Mouse (Mus musculus) neural tube, embryonic 12.5 days (tissue): ENCODE data around the gene Il1rl2. TPM values are rescaled to one million over a fixed set of nuclear protein-coding genes. Genes with fewer than 3 reads are reported as not detected.

Experiments used
- ATAC-seq: fragments of 200-750 bp; cut with Nextera tagmentation; 2 replicates; pipeline ENCODE4 v1.8.0; 2017; ENCODE audit warnings: low read depth, mild to moderate bottlenecking, moderate TSS enrichment, moderate library complexity; ENCODE audit not compliant: low FRiP score
- H3K27ac ChIP-seq: fragments of 300-500 bp; sonication (generic); 2 replicates; pipeline ENCODE4 v1.5.1; 2016
- H3K27me3 ChIP-seq: fragments of 300-500 bp; sonication (generic); replicated peaks from 2 replicates; pipeline ENCODE4 v1.6.1; 2016; ENCODE audit warnings: mild to moderate bottlenecking
- H3K36me3 ChIP-seq: fragments of 300-500 bp; sonication (generic); 2 replicates; pipeline ENCODE4 v1.6.1; 2016; ENCODE audit warnings: mild to moderate bottlenecking
- H3K4me1 ChIP-seq: fragments of 300-500 bp; sonication (generic); 2 replicates; pipeline ENCODE4 v1.6.1; 2016
- H3K4me2 ChIP-seq: fragments of 300-500 bp; sonication (generic); replicated peaks from 2 replicates; pipeline ENCODE4 v1.6.1; 2016; ENCODE audit warnings: mild to moderate bottlenecking
- H3K4me3 ChIP-seq: fragments of 300-500 bp; sonication (generic); 2 replicates; pipeline ENCODE4 v1.5.1; 2016
- H3K9ac ChIP-seq: fragments of 300-500 bp; sonication (generic); 2 replicates; pipeline ENCODE4 v1.6.1; 2016; ENCODE audit warnings: mild to moderate bottlenecking
- H3K9me3 ChIP-seq: fragments of 300-500 bp; sonication (generic); 2 replicates; pipeline ENCODE4 v1.6.1; 2016; ENCODE audit warnings: mild to moderate bottlenecking
- WGBS: fragments of 180-500 bp; shearing (Covaris S2); methylation state at CpG from one replicate; pipeline ENCODE4 v1.1.7; 2016; 5-methylcytosine and 5-hydroxymethylcytosine counted together
- polyA plus RNA-seq: library from polyadenylated mRNA; unstranded; fragments of >200 nt; fragmentation: Nextera tagmentation; extraction: Ambion mirVana; gene quantifications from 2 replicates; pipeline ENCODE4 v1.2.1, GENCODE M21; 2016

The Il1rl2 gene
- polyA plus RNA-seq, 1 experiment from 2014 or later, result 2.0 TPM

GRCm38 (mm10) chr1:40359731-40360130, 35.3 kb downstream of the Il1rl2 start:
- Histone ChIP-seq H3K4me1 (no peaks in the 10 kb centered on the region), H3K4me2 (no peak overlapping the region), H3K27ac (no peak overlapping the region), H3K36me3 (no peaks in the 10 kb centered on the region), H3K9ac (no peak overlapping the region), H3K9me3 (no peaks in the 10 kb centered on the region), H3K27me3 (no peaks in the 10 kb centered on the region), H3K4me3 (no peak overlapping the region)
- no peak for ATAC-seq
- WGBS, result 72% methylated on average over 2 of the region's 2 CpGs

DNA sequence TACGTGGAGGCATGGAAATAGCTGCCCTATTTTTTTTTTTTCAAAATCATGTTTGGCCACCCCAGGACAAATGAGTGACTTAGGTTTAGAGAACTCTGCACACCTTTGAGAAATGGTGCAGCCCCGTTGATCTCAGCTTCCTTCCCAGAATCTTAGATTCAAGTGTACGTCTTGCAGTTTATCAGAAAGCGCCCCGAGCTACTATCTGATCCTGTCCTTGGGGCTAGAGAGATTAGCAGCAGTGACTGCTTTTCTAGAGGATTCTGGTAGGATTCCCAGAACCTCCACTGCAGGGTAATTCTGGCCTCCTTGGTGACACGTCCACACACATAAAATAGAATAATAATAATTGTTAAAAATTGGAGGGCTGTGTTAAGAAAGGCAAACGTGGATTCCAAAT, 36.6 kb downstream of the Il1rl2 start:
- H3K9me3 ChIP-seq, result no peaks in the 10 kb centered on the region
- no peaks in the 10 kb centered on the region for H3K36me3 ChIP-seq
- ATAC-seq, result no peak
- 78% methylated on average over 7 of the region's 7 CpGs for WGBS
- no peak overlapping the region for H3K4me2 ChIP-seq
- H3K4me1 ChIP-seq, result no peaks in the 10 kb centered on the region
- no peak overlapping the region for H3K27ac ChIP-seq
- no peak overlapping the region for H3K9ac ChIP-seq
- no peak overlapping the region for H3K4me3 ChIP-seq
- no peaks in the 10 kb centered on the region for H3K27me3 ChIP-seq

DNA sequence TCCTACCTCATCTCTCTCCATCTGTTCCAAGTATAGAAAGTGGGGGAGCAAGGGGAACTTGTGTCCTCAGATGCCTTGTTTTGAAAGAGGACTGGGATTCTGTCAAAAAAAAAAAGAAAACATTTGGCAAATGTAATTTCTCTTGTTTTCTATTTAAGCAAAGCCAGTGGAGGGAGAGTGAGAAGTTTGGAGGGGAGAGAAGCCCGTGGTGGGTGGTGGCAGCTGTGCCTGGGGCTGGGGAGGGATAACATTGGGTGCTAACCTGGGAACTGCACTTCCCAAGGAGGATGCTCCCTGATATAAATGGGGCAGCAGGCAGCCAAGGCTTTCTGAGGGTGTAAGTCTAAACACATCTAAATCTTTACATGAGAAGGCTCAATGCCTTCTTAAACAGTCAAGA, 37.2 kb downstream of the Il1rl2 start:
- no peak overlapping the region for H3K27ac ChIP-seq
- H3K9ac ChIP-seq, result no peak overlapping the region
- WGBS, result 66% methylated on average over 1 of the region's 1 CpGs
- no peaks in the 10 kb centered on the region for H3K36me3 ChIP-seq
- H3K9me3 ChIP-seq, result no peaks in the 10 kb centered on the region
- no peaks in the 10 kb centered on the region for H3K4me1 ChIP-seq
- no peak overlapping the region for H3K4me3 ChIP-seq
- no peaks in the 10 kb centered on the region for H3K27me3 ChIP-seq
- no peak overlapping the region for H3K4me2 ChIP-seq
- ATAC-seq, result no peak

- 77% methylated on average over 11 of the region's 11 CpGs for WGBS
- ATAC-seq, result no peak
- no peaks in the 10 kb centered on the region for H3K9me3 ChIP-seq
These were observed 38.4 kb downstream of the Il1rl2 start for GRCm38 (mm10) chr1:40362784-40363183.

DNA sequence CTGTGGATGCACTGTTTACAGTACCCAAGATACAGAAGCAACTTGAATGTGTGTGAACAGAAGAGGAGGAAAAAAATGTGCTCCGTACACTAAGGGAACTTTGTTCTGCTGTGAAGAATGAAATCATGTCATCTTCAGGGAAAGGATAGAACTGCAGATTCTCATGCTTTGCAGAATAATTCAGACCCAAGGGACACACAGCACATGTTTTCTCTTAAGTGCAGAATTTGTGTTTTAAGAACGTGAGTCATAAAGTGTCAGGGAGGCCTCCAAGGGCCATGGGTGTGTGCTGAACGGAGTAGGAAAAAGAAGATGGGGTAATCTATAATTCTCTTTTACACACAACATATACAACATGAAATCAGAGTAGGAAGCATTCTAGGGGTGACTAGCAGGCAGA, 48.5 kb downstream of the Il1rl2 start:
- Histone ChIP-seq H3K4me3 (no peak overlapping the region), H3K4me1 (no peaks in the 10 kb centered on the region), H3K27me3 (no peaks in the 10 kb centered on the region), H3K36me3 (no peaks in the 10 kb centered on the region), H3K9ac (no peak overlapping the region), H3K9me3 (no peaks in the 10 kb centered on the region), H3K27ac (no peak overlapping the region), H3K4me2 (no peak overlapping the region)
- 78% methylated on average over 3 of the region's 3 CpGs for WGBS
- no peak for ATAC-seq

More at GRCm38 (mm10) chr1:40362784-40363183, 38.4 kb downstream of the Il1rl2 start:
- Histone ChIP-seq H3K36me3 (no peaks in the 10 kb centered on the region), H3K27me3 (no peaks in the 10 kb centered on the region), H3K4me2 (no peak overlapping the region), H3K9ac (no peak overlapping the region), H3K4me3 (no peak overlapping the region), H3K4me1 (no peaks in the 10 kb centered on the region), H3K27ac (no peak overlapping the region)

GRCm38 (mm10) chr1:40375148-40375547, 50.7 kb downstream of the Il1rl2 start:
- Histone ChIP-seq H3K4me1 (no peaks in the 10 kb centered on the region), H3K27ac (no peak overlapping the region), H3K36me3 (no peaks in the 10 kb centered on the region), H3K9me3 (no peaks in the 10 kb centered on the region), H3K27me3 (no peaks in the 10 kb centered on the region), H3K4me2 (no peak overlapping the region), H3K9ac (no peak overlapping the region), H3K4me3 (no peak overlapping the region)
- no peak for ATAC-seq
- WGBS, result 86% methylated on average over 4 of the region's 4 CpGs

GRCm38 (mm10) chr1:40376745-40377144, 52.3 kb downstream of the Il1rl2 start:
- Histone ChIP-seq H3K4me3 (no peak overlapping the region), H3K4me2 (no peak overlapping the region), H3K27ac (no peak overlapping the region), H3K36me3 (no peaks in the 10 kb centered on the region), H3K9me3 (no peaks in the 10 kb centered on the region), H3K9ac (no peak overlapping the region), H3K27me3 (no peaks in the 10 kb centered on the region), H3K4me1 (no peaks in the 10 kb centered on the region)
- 62% methylated on average over 7 of the region's 7 CpGs for WGBS
- ATAC-seq, result no peak

DNA sequence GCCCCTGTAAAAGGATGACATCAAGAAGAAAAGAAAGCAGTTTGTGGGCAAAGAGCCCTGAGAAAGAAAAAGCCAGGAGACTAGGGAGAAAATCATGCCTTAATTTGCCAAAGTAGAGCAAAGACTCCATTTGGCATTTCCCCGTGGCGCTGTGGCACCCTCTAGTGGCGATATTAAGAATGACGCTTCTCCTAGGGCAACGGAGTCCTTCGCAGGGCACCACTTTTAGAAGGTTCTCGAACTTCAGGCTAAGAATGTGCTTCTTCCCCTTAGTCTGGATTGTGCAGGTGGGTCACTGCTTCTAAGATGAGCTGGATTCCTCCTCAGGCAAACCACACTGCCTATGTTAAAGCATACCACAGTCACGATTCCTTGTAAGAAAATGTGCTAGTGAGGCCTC, 54.4 kb downstream of the Il1rl2 start:
- Histone ChIP-seq H3K27ac (no peak overlapping the region), H3K9ac (no peak overlapping the region), H3K4me3 (no peak overlapping the region), H3K36me3 (no peaks in the 10 kb centered on the region), H3K4me1 (no peaks in the 10 kb centered on the region), H3K9me3 (no peaks in the 10 kb centered on the region), H3K27me3 (no peaks in the 10 kb centered on the region), H3K4me2 (no peak overlapping the region)
- ATAC-seq, result no peak
- WGBS, result 16% methylated on average over 8 of the region's 8 CpGs

- WGBS, result 66% methylated on average over 6 of the region's 6 CpGs
- no peak for ATAC-seq
- Histone ChIP-seq H3K27me3 (no peaks in the 10 kb centered on the region), H3K9me3 (no peaks in the 10 kb centered on the region), H3K4me3 (no peak overlapping the region), H3K9ac (no peak overlapping the region), H3K4me2 (no peak overlapping the region), H3K36me3 (no peaks in the 10 kb centered on the region), H3K4me1 (no peaks in the 10 kb centered on the region), H3K27ac (no peak overlapping the region)
These were observed 55.7 kb downstream of the Il1rl2 start for GRCm38 (mm10) chr1:40380111-40380510.

GRCm38 (mm10) chr1:40380990-40381389, 56.6 kb downstream of the Il1rl2 start:
- Histone ChIP-seq H3K9ac (no peak overlapping the region), H3K27me3 (no peaks in the 10 kb centered on the region), H3K36me3 (no peaks in the 10 kb centered on the region), H3K4me2 (no peak overlapping the region), H3K27ac (no peak overlapping the region), H3K4me1 (no peaks in the 10 kb centered on the region), H3K4me3 (no peak overlapping the region), H3K9me3 (no peaks in the 10 kb centered on the region)
- no peak for ATAC-seq
- WGBS, result 88% methylated on average over 11 of the region's 11 CpGs

GRCm38 (mm10) chr1:40382841-40383240, 58.4 kb downstream of the Il1rl2 start:
- no peak for ATAC-seq
- no peak overlapping the region for H3K27ac ChIP-seq
- H3K9ac ChIP-seq, result no peak overlapping the region
- H3K9me3 ChIP-seq, result no peaks in the 10 kb centered on the region
- no peaks in the 10 kb centered on the region for H3K4me1 ChIP-seq
- WGBS, result 83% methylated on average over 5 of the region's 5 CpGs
- H3K4me3 ChIP-seq, result no peak overlapping the region
- H3K4me2 ChIP-seq, result no peak overlapping the region
- H3K27me3 ChIP-seq, result no peaks in the 10 kb centered on the region
- H3K36me3 ChIP-seq, result no peaks in the 10 kb centered on the region

DNA sequence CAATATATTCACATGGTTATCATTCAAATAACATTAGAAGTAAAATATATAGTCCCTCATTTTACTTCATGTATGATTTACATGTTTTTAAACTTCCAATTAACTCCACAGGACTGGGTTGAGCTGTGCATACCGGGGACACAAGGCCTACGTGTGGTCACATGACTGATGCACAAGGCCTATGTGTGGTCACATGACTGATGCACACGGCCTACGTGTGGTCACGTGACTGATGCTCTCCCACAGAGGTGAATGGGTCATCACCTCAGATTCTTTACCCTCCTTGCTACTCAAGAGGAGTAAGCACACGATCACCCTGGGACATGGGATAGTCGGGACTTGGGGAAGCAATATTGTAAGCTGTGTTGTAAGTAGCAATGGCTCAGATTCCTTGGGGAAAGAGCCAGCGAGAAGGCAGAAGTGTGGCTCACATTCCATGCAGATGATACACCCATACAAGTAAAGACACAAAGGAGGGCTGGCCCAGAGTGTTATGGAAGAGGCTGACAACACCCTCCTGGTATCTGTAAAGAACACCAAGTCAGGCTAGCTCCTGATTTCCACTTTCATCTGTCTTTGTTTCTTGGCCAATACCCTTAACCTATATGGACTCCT, 60.6 kb downstream of the Il1rl2 start:
- Histone ChIP-seq H3K4me2 (no peak overlapping the region), H3K27ac (no peak overlapping the region), H3K27me3 (no peaks in the 10 kb centered on the region), H3K9ac (no peak overlapping the region), H3K36me3 (no peaks in the 10 kb centered on the region), H3K4me3 (no peak overlapping the region), H3K4me1 (no peaks in the 10 kb centered on the region), H3K9me3 (no peaks in the 10 kb centered on the region)
- no peak for ATAC-seq
- WGBS, result 93% methylated on average over 8 of the region's 8 CpGs

DNA sequence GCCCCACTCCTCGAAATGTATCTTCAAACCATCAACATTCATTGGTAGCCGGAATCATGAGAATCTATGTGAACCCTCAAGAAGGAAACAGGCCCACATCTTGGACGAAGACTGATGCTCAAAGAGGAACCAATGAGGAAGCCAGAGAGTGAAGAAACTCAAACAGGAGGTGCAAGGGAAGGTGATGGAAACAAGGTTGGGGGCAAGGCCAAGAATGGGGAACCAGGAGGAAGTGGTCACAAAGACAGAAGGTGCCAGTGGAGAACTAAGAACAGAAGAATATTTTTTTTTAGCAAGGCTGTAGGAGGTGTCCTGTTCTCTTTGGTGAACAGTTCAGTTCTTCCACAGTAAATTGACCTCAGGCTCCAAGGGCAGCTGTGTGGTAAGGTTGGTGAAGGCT, 67.0 kb downstream of the Il1rl2 start:
- no peaks in the 10 kb centered on the region for H3K36me3 ChIP-seq
- no peak for ATAC-seq

More for the DNA sequence above, 67.0 kb downstream of the Il1rl2 start:
- no peak overlapping the region for H3K4me2 ChIP-seq
- no peak overlapping the region for H3K4me3 ChIP-seq
- 81% methylated on average over 3 of the region's 3 CpGs for WGBS
- H3K9me3 ChIP-seq, result no peaks in the 10 kb centered on the region
- H3K4me1 ChIP-seq, result no peaks in the 10 kb centered on the region
- no peak overlapping the region for H3K27ac ChIP-seq
- H3K9ac ChIP-seq, result no peak overlapping the region
- no peaks in the 10 kb centered on the region for H3K27me3 ChIP-seq
